Mouse (Mus musculus) gastrocnemius, postnatal 14 days (tissue): ENCODE results near the gene Tmem52. TPM values are rescaled to one million over a fixed set of nuclear protein-coding genes. Genes with fewer than 3 reads are reported as not detected.
A peak's percentile ranks its signal among the peaks of the same experiment; 100 is the strongest.
"Not testable (repeated sequence)": the region's sequence is repeated elsewhere in the genome, so short reads cannot be mapped to it uniquely, and the experiment has no call there.

Experiments used
- DNase-seq: peaks from one replicate; pipeline ENCODE4 v3.0.0; 2021; ENCODE audit warnings: mixed read lengths
- intact Hi-C: fragments of 180-260 bp; cut with DNase I; formaldehyde crosslinking; loops from one replicate; pipeline ENCODE4 v1.15.1; 2025; ENCODE audit warnings: low total_unique reads
- long read RNA-seq, 2 experiments: library from polyadenylated mRNA; stranded (forward); transcript quantifications; one replicate each; pipeline ENCODE4 v2.0.0; 2021
- total RNA-seq, 2 experiments: library from RNA; stranded (reverse); gene quantifications; 2 replicates each; pipeline ENCODE4 v1.2.3; 2021

The Tmem52 gene
- total RNA-seq: 100 to 1,000 TPM; 254 to 329 TPM
- long read RNA-seq, experiment 1, transcript Tmem52-201 (5 exons, 932 nt): major isoform, 198 of 561 reads
- long read RNA-seq, experiment 1, transcript Tmem52-202 (4 exons, 622 nt): minor isoform, 140 of 561 reads
- long read RNA-seq, experiment 1, transcript Tmem52-203 (4 exons, 940 nt): minor isoform, 82 of 561 reads
- long read RNA-seq, experiment 1, transcript Tmem52-205 (5 exons, 968 nt): minor isoform, 42 of 561 reads
- long read RNA-seq, experiment 1, partial matches to known transcripts: 82 of 561 reads
- long read RNA-seq, experiment 1, other reads (novel, unspliced or antisense): 17 of 561 reads
- long read RNA-seq, experiment 2, transcript Tmem52-205 (5 exons, 968 nt): minor isoform, 50 of 539 reads
- long read RNA-seq, experiment 2, transcript Tmem52-202 (4 exons, 622 nt): minor isoform, 140 of 539 reads
- long read RNA-seq, experiment 2, transcript Tmem52-203 (4 exons, 940 nt): minor isoform, 92 of 539 reads
- long read RNA-seq, experiment 2, transcript Tmem52-201 (5 exons, 932 nt): major isoform, 173 of 539 reads
- long read RNA-seq, experiment 2, partial matches to known transcripts: 59 of 539 reads
- long read RNA-seq, experiment 2, other reads (novel, unspliced or antisense): 25 of 539 reads

DNA sequence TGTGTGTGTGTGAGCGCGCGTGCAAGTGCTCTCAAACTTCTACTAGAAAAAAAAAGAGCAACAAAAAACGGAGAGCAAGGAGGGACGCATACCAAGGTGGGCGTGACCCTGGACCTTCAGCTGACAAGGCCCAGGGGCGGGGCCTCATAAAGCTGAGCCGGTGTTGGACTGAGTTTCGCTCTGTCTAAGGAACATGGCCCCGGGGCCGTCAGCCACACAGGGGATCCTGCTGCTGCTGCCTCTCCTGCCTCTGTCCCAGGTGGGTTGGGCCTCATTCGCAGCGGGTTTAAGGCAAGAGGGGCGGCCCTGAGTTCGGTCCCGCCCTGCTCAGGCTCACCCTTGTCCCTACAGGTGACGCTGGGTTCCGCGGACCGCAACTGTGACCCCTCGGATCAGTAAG, at the start of gene Tmem52:
Gene Tmem52, plus strand, starts transcription at position 163 of the 400 bp plus-strand sequence.
- intact Hi-C loops: no loop called here
- DNase-seq: peak; percentile 83

- intact Hi-C loops: no loop called here
Observed at GRCm38 (mm10) chr4:155420137-155420536, 48.8 kb upstream of the Tmem52 start.

GRCm38 (mm10) chr4:155421412-155422370, 47.2 kb upstream of the Tmem52 start:
- DNase-seq, intact Hi-C loops: not testable (repeated sequence)

More at GRCm38 (mm10) chr4:155420137-155420536, 48.8 kb upstream of the Tmem52 start:
- DNase-seq: no peak

GRCm38 (mm10) chr4:155423988-155424387, 44.9 kb upstream of the Tmem52 start:
- intact Hi-C loops: no loop called here
- DNase-seq: no peak

DNA sequence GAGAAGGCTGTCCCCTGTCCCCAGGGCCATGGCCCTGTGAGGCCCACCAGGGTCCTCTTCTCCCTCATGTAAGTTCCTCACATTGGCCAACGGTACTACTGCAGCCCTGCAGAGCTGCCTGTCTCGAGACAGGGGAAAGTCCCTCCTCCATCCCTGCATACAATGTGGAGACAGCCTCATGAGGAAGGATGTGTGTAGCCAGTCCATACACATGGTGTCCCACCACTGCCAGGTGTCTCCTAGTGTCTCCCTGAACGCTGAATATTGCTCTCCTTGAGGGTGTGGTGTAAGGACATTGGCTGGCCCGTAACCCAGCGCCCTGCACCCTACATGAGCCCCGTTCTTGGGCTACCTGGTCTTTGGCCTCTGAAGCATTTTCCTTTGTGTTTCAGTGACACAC, 42.6 kb upstream of the Tmem52 start:
- intact Hi-C loops: no loop called here
- DNase-seq: no peak

- no peak for DNase-seq
- intact Hi-C loops: no loop called here
Observed at GRCm38 (mm10) chr4:155428442-155428841, 40.5 kb upstream of the Tmem52 start.

GRCm38 (mm10) chr4:155429202-155429601, 39.7 kb upstream of the Tmem52 start:
- no peak for DNase-seq
- intact Hi-C loops: no loop called here

- DNase-seq: no peak
- intact Hi-C loops: no loop called here
Observed at GRCm38 (mm10) chr4:155432358-155432757, 36.6 kb upstream of the Tmem52 start.

- intact Hi-C loops: no loop called here
- DNase-seq: no peak
Observed at GRCm38 (mm10) chr4:155433993-155434392, 34.9 kb upstream of the Tmem52 start.

GRCm38 (mm10) chr4:155442808-155443207, 26.1 kb upstream of the Tmem52 start:
- intact Hi-C loops: no loop called here
- no peak for DNase-seq

DNA sequence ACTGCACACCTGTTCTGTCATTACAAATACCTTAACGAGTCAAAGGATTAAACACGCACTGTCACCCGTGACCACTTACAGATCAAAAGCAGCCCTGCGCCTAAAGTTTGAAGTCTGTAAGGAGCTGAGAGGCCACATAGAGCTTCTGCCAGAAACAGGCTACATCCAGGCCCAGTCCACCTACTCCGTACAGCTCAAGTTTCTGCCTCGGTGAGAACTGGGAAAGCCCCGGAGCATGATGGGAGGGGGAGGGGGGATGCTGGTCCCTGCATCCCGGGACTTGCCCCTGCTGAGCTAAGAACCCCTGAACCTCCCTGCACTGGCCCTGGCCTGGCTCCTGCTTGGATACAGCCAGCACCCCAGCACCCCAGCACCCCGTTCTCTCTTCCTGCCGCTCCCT, 17.3 kb upstream of the Tmem52 start:
- intact Hi-C loops: no loop called here
- DNase-seq: no peak

GRCm38 (mm10) chr4:155458575-155458974, 10.3 kb upstream of the Tmem52 start:
- DNase-seq: no peak
- intact Hi-C loops: no loop called here

DNA sequence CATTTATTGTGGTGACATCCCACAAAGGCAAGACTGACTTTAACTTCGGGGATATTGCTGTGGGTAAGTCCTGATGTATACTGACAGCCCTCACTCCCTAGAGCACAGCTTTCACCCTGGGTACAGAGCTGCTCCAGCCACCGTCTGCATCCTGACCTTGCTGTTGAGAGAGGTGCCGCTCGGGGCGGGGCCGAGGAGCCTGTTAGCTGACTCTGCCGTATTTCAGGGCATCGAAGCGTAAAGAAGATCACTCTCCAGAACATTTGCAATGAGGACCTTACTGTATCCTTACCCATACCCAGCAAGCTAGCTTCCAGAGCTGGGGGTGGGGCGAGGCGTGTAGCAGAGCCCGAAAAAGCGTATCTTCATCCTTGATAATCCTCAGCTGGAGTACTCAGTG, 5.9 kb upstream of the Tmem52 start:
- no peak for DNase-seq
- intact Hi-C loops: no loop called here

- no peak for DNase-seq
- intact Hi-C loops: no loop called here
Observed at GRCm38 (mm10) chr4:155463611-155464010, 5.3 kb upstream of the Tmem52 start.

GRCm38 (mm10) chr4:155464061-155464460, 4.9 kb upstream of the Tmem52 start:
- no peak for DNase-seq
- intact Hi-C loops: no loop called here

DNA sequence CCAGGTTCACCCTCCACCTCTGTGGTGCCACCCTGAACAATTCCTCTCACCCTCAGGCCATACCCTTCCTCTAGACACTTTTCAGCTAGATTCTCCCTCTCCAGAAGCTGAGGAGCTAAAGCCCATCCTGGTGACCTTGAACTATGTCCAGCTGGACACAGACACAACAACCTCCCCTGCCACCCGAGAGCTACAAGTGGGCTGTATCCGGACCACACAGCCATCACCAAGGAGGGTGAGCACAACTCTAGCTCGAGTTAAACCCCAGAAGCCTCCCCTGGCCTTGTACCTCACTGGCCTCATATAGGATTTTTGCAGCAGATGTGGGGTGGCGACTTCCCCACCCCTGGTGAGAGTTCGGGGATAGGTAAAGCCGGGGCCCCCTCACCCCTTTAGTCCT, 3.3 kb upstream of the Tmem52 start:
- intact Hi-C loops: no loop called here

DNA sequence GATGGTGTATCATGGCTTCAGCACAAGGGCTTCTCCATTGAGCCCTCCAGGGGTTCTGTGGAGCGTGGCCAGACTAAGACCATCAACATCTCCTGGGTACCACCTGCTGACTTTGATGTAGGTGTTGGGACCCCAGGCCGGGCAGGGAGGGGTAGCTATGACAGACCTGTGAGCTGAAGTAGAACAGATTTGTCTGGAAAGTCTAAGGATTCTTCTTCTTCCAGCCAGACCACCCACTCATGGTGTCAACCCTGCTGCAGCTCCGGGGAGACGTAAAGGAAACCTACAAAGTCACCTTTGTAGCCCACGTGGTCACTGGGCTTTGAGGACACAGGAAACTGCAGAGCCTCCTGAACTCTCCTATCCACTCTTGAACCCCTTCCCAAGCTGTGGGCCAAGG, 2.8 kb upstream of the Tmem52 start:
- DNase-seq: no peak
- intact Hi-C loops: no loop called here

More for the DNA sequence above, 3.3 kb upstream of the Tmem52 start:
- DNase-seq: no peak

- intact Hi-C loops: no loop called here
- no peak for DNase-seq
Observed at GRCm38 (mm10) chr4:155467237-155468010, 1.5 kb upstream of the Tmem52 start.

GRCm38 (mm10) chr4:155469590-155470262, 812 bp downstream of the Tmem52 start:
- peak; percentile 84 for DNase-seq
- intact Hi-C loops: no loop called here
